Mouse (Mus musculus) liver, adult 2 months (tissue): ENCODE data around the gene Tmem205.

Experiments
- CTCF ChIP-seq: fragments of 200-500 bp; IDR thresholded peaks from 2 replicates; pipeline ENCODE4 v1.5.1; 2011; ENCODE audit warnings: low read depth, low read length, control low read depth
- POLR2A ChIP-seq: fragments of 200-500 bp; IDR thresholded peaks from 2 replicates; pipeline ENCODE4 v1.6.1; 2011; ENCODE audit warnings: low read length, control low read depth; ENCODE audit not compliant: insufficient read depth; ENCODE audit errors: extremely low read depth

DNA sequence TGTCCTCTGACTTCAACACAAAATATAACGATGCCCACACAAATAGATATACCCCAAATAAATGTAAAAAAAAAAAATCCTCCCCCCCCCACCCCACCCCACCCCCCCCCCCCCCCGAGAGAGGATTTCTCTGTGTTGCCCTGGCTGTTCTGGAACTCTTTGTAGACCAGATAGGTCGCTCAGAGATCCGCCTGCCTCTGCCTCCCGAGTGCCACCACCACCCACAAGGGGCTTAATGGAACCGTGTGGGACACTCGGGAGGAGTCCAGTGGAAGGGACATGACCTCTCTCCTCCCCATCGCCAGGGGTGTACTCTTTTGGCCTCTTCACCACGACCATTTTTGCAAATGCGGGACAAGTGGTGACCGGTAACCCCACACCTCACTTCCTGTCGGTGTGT, 15.7 kb upstream of the Tmem205 start:
- TF ChIP-seq CTCF, result no peak
- TF ChIP-seq POLR2A, result no peak
